Mouse (Mus musculus) layer of hippocampus, adult 2 months (tissue): Measurements from ENCODE around the gene Pdlim4. TPM values are rescaled to one million over a fixed set of nuclear protein-coding genes. Genes with fewer than 3 reads are reported as not detected.

Source experiments
- DNase-seq, 2 experiments: peaks; one replicate each; pipeline ENCODE4 v3.0.0; 2022; ENCODE audit warnings: low spot score in 2 of 2
- H3K27ac ChIP-seq: fragments of 200-600 bp; 2 replicates; pipeline ENCODE4 v1.8.1; 2022
- H3K4me3 ChIP-seq: fragments of 200-600 bp; 2 replicates; pipeline ENCODE4 v1.8.1; 2022; ENCODE audit warnings: mild to moderate bottlenecking
- CTCF ChIP-seq: fragments of 200-600 bp; conservative IDR thresholded peaks from 2 replicates; pipeline ENCODE4 v1.8.1; 2022; ENCODE audit warnings: antibody characterized with exemption, mild to moderate bottlenecking, moderate library complexity
- total RNA-seq, 2 experiments: library from RNA; stranded (reverse); gene quantifications; 2 replicates each; pipeline ENCODE4 v1.2.3; 2021

The Pdlim4 gene
- total RNA-seq, 2 experiments from 2014 or later, result 13.4 to 14.3 TPM

GRCm38 (mm10) chr11:54064412-54064978, 4.3 kb downstream of the Pdlim4 start:
- no peak for DNase-seq
- no peak overlapping the region for H3K27ac ChIP-seq
- no peak for TF ChIP-seq CTCF
- H3K4me3 ChIP-seq, result no peak overlapping the region

- H3K27ac ChIP-seq, result 0 out of 2 replicates have a peak overlapping the region, but pooled peaks have one; percentile 3
- no peak for TF ChIP-seq CTCF
- DNase-seq, result no peak
- H3K4me3 ChIP-seq, result no peak overlapping the region
These were observed 5.4 kb downstream of the Pdlim4 start for GRCm38 (mm10) chr11:54063472-54063775.

- DNase-seq, result no peak
- no peak overlapping the region for H3K4me3 ChIP-seq
- TF ChIP-seq CTCF, result no peak
- peak overlapping the region; percentile 73 for H3K27ac ChIP-seq
These were observed 5.9 kb downstream of the Pdlim4 start for GRCm38 (mm10) chr11:54062753-54063471.

GRCm38 (mm10) chr11:54062086-54062752, 6.6 kb downstream of the Pdlim4 start:
- peak overlapping the region; percentile 73 for H3K27ac ChIP-seq

GRCm38 (mm10) chr11:54060316-54060715, 8.5 kb downstream of the Pdlim4 start:
- Histone ChIP-seq H3K27ac (peak overlapping the region; percentile 73), H3K4me3 (no peak overlapping the region)
- no peak for TF ChIP-seq CTCF
- DNase-seq, result no peak

More at GRCm38 (mm10) chr11:54062086-54062752, 6.6 kb downstream of the Pdlim4 start:
- no peak for TF ChIP-seq CTCF
- no peak overlapping the region for H3K4me3 ChIP-seq
- DNase-seq, result no peak

- peak overlapping the region; percentile 73 for H3K27ac ChIP-seq
- TF ChIP-seq CTCF, result no peak
- no peak overlapping the region for H3K4me3 ChIP-seq
- DNase-seq, result no peak
These were observed 9.3 kb downstream of the Pdlim4 start for GRCm38 (mm10) chr11:54059526-54059925.

GRCm38 (mm10) chr11:54058643-54059042, 10.2 kb downstream of the Pdlim4 start:
- TF ChIP-seq CTCF, result no peak
- peak; percentile 44 to 51 for DNase-seq
- no peak overlapping the region for H3K4me3 ChIP-seq
- peak overlapping the region; percentile 73 for H3K27ac ChIP-seq

- H3K4me3 ChIP-seq, result no peak overlapping the region
- no peak for DNase-seq
- TF ChIP-seq CTCF, result no peak
- H3K27ac ChIP-seq, result peak overlapping the region; percentile 73
These were observed 10.7 kb downstream of the Pdlim4 start for GRCm38 (mm10) chr11:54058056-54058617.

- no peak for TF ChIP-seq CTCF
- peak overlapping the region; percentile 73 for H3K27ac ChIP-seq
- DNase-seq, result no peak
- no peak overlapping the region for H3K4me3 ChIP-seq
These were observed 11.4 kb downstream of the Pdlim4 start for GRCm38 (mm10) chr11:54057428-54057827.

- H3K4me3 ChIP-seq, result no peak overlapping the region
- peak; percentile 54 for TF ChIP-seq CTCF
- no peak overlapping the region for H3K27ac ChIP-seq
- peak in 1 of 2 experiments; percentile 39 for DNase-seq
These were observed 12.7 kb downstream of the Pdlim4 start for GRCm38 (mm10) chr11:54056132-54056531.

- Histone ChIP-seq H3K4me3 (no peak overlapping the region), H3K27ac (no peak overlapping the region)
- DNase-seq, result peak; percentile 66
- peak; percentile 81 for TF ChIP-seq CTCF
These were observed 14.6 kb downstream of the Pdlim4 start for GRCm38 (mm10) chr11:54054257-54054656.

- H3K4me3 ChIP-seq, result no peak overlapping the region
- H3K27ac ChIP-seq, result no peak overlapping the region
- no peak for DNase-seq
- TF ChIP-seq CTCF, result no peak
These were observed 15.7 kb downstream of the Pdlim4 start for GRCm38 (mm10) chr11:54053090-54053489.

- TF ChIP-seq CTCF, result no peak
- no peak overlapping the region for H3K4me3 ChIP-seq
These were observed 16.7 kb downstream of the Pdlim4 start for GRCm38 (mm10) chr11:54052128-54052527.

More at GRCm38 (mm10) chr11:54052128-54052527, 16.7 kb downstream of the Pdlim4 start:
- H3K27ac ChIP-seq, result no peak overlapping the region
- DNase-seq, result no peak
